Mouse (Mus musculus) embryonic facial prominence, embryonic 12.5 days (tissue): ENCODE data around the gene Mrpl47. TPM values are rescaled to one million over a fixed set of nuclear protein-coding genes. Genes with fewer than 3 reads are reported as not detected.
"Not testable (repeated sequence)": the region's sequence is repeated elsewhere in the genome, so short reads cannot be mapped to it uniquely, and the experiment has no call there.

Experiments used
- ATAC-seq: fragments of 200-750 bp; cut with Nextera tagmentation; 2 replicates; pipeline ENCODE4 v1.8.0; 2017; ENCODE audit not compliant: insufficient number of reproducible peaks, insufficient read depth, low FRiP score, low TSS enrichment
- H3K27ac ChIP-seq: fragments of 300-500 bp; sonication (generic); 2 replicates; pipeline ENCODE4 v1.5.1; 2016; ENCODE audit warnings: mild to moderate bottlenecking
- H3K27me3 ChIP-seq: fragments of 300-500 bp; sonication (generic); 2 replicates; pipeline ENCODE4 v1.6.1; 2016; ENCODE audit warnings: mild to moderate bottlenecking, moderate library complexity
- H3K36me3 ChIP-seq: fragments of 300-500 bp; sonication (generic); 2 replicates; pipeline ENCODE4 v1.6.1; 2016; ENCODE audit warnings: mild to moderate bottlenecking
- H3K4me1 ChIP-seq: fragments of 300-500 bp; sonication (generic); 2 replicates; pipeline ENCODE4 v1.6.1; 2016
- H3K4me2 ChIP-seq: fragments of 300-500 bp; sonication (generic); replicated peaks from 2 replicates; pipeline ENCODE4 v1.6.1; 2016; ENCODE audit warnings: mild to moderate bottlenecking, moderate library complexity
- H3K4me3 ChIP-seq: fragments of 300-500 bp; sonication (generic); 2 replicates; pipeline ENCODE4 v1.5.1; 2016; ENCODE audit warnings: mild to moderate bottlenecking
- H3K9ac ChIP-seq: fragments of 300-500 bp; sonication (generic); 2 replicates; pipeline ENCODE4 v1.6.1; 2016; ENCODE audit warnings: mild to moderate bottlenecking, moderate library complexity
- H3K9me3 ChIP-seq: fragments of 300-500 bp; sonication (generic); 2 replicates; pipeline ENCODE4 v1.6.1; 2016; ENCODE audit warnings: mild to moderate bottlenecking, moderate library complexity
- WGBS: fragments of 180-500 bp; shearing (Covaris S2); methylation state at CpG from one replicate; pipeline ENCODE4 v1.1.7; 2016; 5-methylcytosine and 5-hydroxymethylcytosine counted together
- polyA plus RNA-seq: library from polyadenylated mRNA; unstranded; fragments of >200 nt; fragmentation: Nextera tagmentation; extraction: Ambion mirVana; gene quantifications from 2 replicates; pipeline ENCODE4 v1.2.1, GENCODE M21; 2016

Gene Mrpl47
- polyA plus RNA-seq, 1 experiment from 2014 or later, result 37.0 TPM

GRCm38 (mm10) chr3:32736244-32737171 lies 897 bp downstream of the Mrpl47 start, which contains the start of gene Ndufb5:
TSS of gene Ndufb5 (plus strand) at chr3:32736990.
- WGBS, result under 1% methylated on average over 62 of the region's 62 CpGs

GRCm38 (mm10) chr3:32727861-32728260 lies 9.5 kb downstream of the Mrpl47 start:
- Histone ChIP-seq H3K9me3 (no peaks in the 10 kb centered on the region; the same call in 1 of the 2 replicates), H3K4me2 (no peak overlapping the region), H3K27me3 (no peaks in the 10 kb centered on the region), H3K36me3 (peaks cover 78% of the 10 kb centered on the region), H3K4me3 (no peak overlapping the region), H3K4me1 (no peaks in the 10 kb centered on the region), H3K27ac (no peak overlapping the region), H3K9ac (no peak overlapping the region)
- 88% methylated on average over 4 of the region's 4 CpGs for WGBS
- ATAC-seq, result no peak

More at GRCm38 (mm10) chr3:32736244-32737171, 897 bp downstream of the Mrpl47 start, which contains the start of gene Ndufb5:
- H3K36me3 ChIP-seq, result peaks cover 19% of the 10 kb centered on the region
- H3K9ac ChIP-seq, result peak within 1 kb of the TSS; percentile 81
- no peaks in the 10 kb centered on the region for H3K27me3 ChIP-seq
- no peaks in the 10 kb centered on the region for H3K9me3 ChIP-seq
- peak within 1 kb of the TSS; percentile 70 for H3K27ac ChIP-seq
- peaks cover 20% of the 10 kb centered on the region for H3K4me1 ChIP-seq
- ATAC-seq, result peak; percentile 95
- peak within 1 kb of the TSS; percentile 86 for H3K4me2 ChIP-seq
- peak within 1 kb of the TSS; percentile 95 for H3K4me3 ChIP-seq

GRCm38 (mm10) chr3:32725951-32726350 lies 11.5 kb downstream of the Mrpl47 start:
- Histone ChIP-seq H3K27me3 (no peaks in the 10 kb centered on the region), H3K9ac (no peak overlapping the region), H3K4me2 (no peak overlapping the region), H3K27ac (no peak overlapping the region), H3K4me3 (no peak overlapping the region), H3K4me1 (no peaks in the 10 kb centered on the region), H3K9me3 (no peaks in the 10 kb centered on the region; the same call in 1 of the 2 replicates), H3K36me3 (peaks cover 75% of the 10 kb centered on the region)
- no peak for ATAC-seq
- 93% methylated on average over 5 of the region's 5 CpGs for WGBS

- no peak overlapping the region for H3K4me2 ChIP-seq
- WGBS, result 96% methylated on average over 7 of the region's 7 CpGs
- no peaks in the 10 kb centered on the region for H3K4me1 ChIP-seq
- no peak overlapping the region for H3K4me3 ChIP-seq
- H3K27ac ChIP-seq, result no peak overlapping the region
- H3K36me3 ChIP-seq, result peaks cover 77% of the 10 kb centered on the region
- no peaks in the 10 kb centered on the region; the same call in 1 of the 2 replicates for H3K9me3 ChIP-seq
- no peaks in the 10 kb centered on the region for H3K27me3 ChIP-seq
- no peak for ATAC-seq
- H3K9ac ChIP-seq, result no peak overlapping the region
These were observed 13.2 kb downstream of the Mrpl47 start for GRCm38 (mm10) chr3:32724191-32724590.

- H3K4me3 ChIP-seq, result no peak overlapping the region
- ATAC-seq, result no peak
- 90% methylated on average over 5 of the region's 5 CpGs for WGBS
- peaks cover 88% of the 10 kb centered on the region for H3K36me3 ChIP-seq
- no peaks in the 10 kb centered on the region for H3K9me3 ChIP-seq
- H3K27ac ChIP-seq, result no peak overlapping the region
- H3K27me3 ChIP-seq, result no peaks in the 10 kb centered on the region
- H3K9ac ChIP-seq, result no peak overlapping the region
- H3K4me2 ChIP-seq, result no peak overlapping the region
- no peaks in the 10 kb centered on the region for H3K4me1 ChIP-seq
These were observed 19.1 kb downstream of the Mrpl47 start for GRCm38 (mm10) chr3:32718271-32718670.

GRCm38 (mm10) chr3:32717403-32717802 lies 20.0 kb downstream of the Mrpl47 start:
- not testable (repeated sequence) for ATAC-seq, H3K4me3 ChIP-seq
- peaks cover 88% of the 10 kb centered on the region for H3K36me3 ChIP-seq

GRCm38 (mm10) chr3:32713711-32714110 lies 23.7 kb downstream of the Mrpl47 start:
- peaks cover 7% of the 10 kb centered on the region for H3K4me1 ChIP-seq
- H3K27me3 ChIP-seq, result no peaks in the 10 kb centered on the region
- no peaks in the 10 kb centered on the region for H3K9me3 ChIP-seq
- H3K36me3 ChIP-seq, result peaks cover 67% of the 10 kb centered on the region
- ATAC-seq, result no peak
- no peak overlapping the region for H3K4me2 ChIP-seq
- 84% methylated on average over 3 of the region's 3 CpGs for WGBS
- H3K4me3 ChIP-seq, result no peak overlapping the region
- no peak overlapping the region for H3K27ac ChIP-seq
- H3K9ac ChIP-seq, result no peak overlapping the region

More at GRCm38 (mm10) chr3:32717403-32717802, 20.0 kb downstream of the Mrpl47 start:
- not testable (repeated sequence) for H3K27ac ChIP-seq, H3K9me3 ChIP-seq, H3K9ac ChIP-seq, H3K4me1 ChIP-seq, H3K27me3 ChIP-seq, H3K4me2 ChIP-seq
- 93% methylated on average over 6 of the region's 6 CpGs for WGBS

GRCm38 (mm10) chr3:32709388-32709787 lies 28.0 kb downstream of the Mrpl47 start:
- Histone ChIP-seq H3K4me2 (peak overlapping the region; percentile 81), H3K27ac (peak overlapping the region; percentile 76; the same call in 1 of the 2 replicates), H3K36me3 (peaks cover 26% of the 10 kb centered on the region), H3K9ac (peak overlapping the region; percentile 91), H3K4me1 (peaks cover 7% of the 10 kb centered on the region), H3K4me3 (peak overlapping the region; percentile 88), H3K9me3 (no peaks in the 10 kb centered on the region), H3K27me3 (no peaks in the 10 kb centered on the region)
- 10% methylated on average over 9 of the region's 9 CpGs for WGBS
- no peak for ATAC-seq

- H3K9ac ChIP-seq, result peak overlapping the region; percentile 91
- H3K9me3 ChIP-seq, result no peaks in the 10 kb centered on the region
- peaks cover 7% of the 10 kb centered on the region for H3K4me1 ChIP-seq
- H3K27me3 ChIP-seq, result no peaks in the 10 kb centered on the region
- peaks cover 20% of the 10 kb centered on the region for H3K36me3 ChIP-seq
- ATAC-seq, result peak; percentile 100
- peak overlapping the region; percentile 81 for H3K4me2 ChIP-seq
- peak overlapping the region; percentile 88 for H3K4me3 ChIP-seq
- under 1% methylated on average over 89 of the region's 90 CpGs for WGBS
- H3K27ac ChIP-seq, result peak overlapping the region; percentile 76
These were observed 28.8 kb downstream of the Mrpl47 start for GRCm38 (mm10) chr3:32708368-32709231.

- Histone ChIP-seq H3K27ac (no peak overlapping the region), H3K27me3 (no peaks in the 10 kb centered on the region), H3K9ac (peak overlapping the region; percentile 91; the same call in 1 of the 2 replicates), H3K36me3 (peaks cover 14% of the 10 kb centered on the region), H3K4me3 (peak overlapping the region; percentile 88), H3K9me3 (no peaks in the 10 kb centered on the region), H3K4me2 (peak overlapping the region; percentile 41), H3K4me1 (peaks cover 7% of the 10 kb centered on the region)
- no peak for ATAC-seq
- 4% methylated on average over 4 of the region's 4 CpGs for WGBS
These were observed 29.4 kb downstream of the Mrpl47 start for GRCm38 (mm10) chr3:32708052-32708367.

- not testable (repeated sequence) for ATAC-seq, H3K27me3 ChIP-seq, H3K36me3 ChIP-seq, H3K4me2 ChIP-seq, H3K9me3 ChIP-seq, H3K4me1 ChIP-seq, H3K9ac ChIP-seq, H3K4me3 ChIP-seq, H3K27ac ChIP-seq
- 80% methylated on average over 9 of the region's 9 CpGs for WGBS
These were observed 31.6 kb downstream of the Mrpl47 start, which contains the start of gene Actl6a for GRCm38 (mm10) chr3:32705647-32706348. TSS of gene Actl6a (plus strand) at chr3:32706298.
